Mouse (Mus musculus) hindbrain, embryonic 15.5 days (tissue): ENCODE data around the gene Aif1l. TPM values are rescaled to one million over a fixed set of nuclear protein-coding genes. Genes with fewer than 3 reads are reported as not detected.

Experiments
- ATAC-seq: fragments of 200-750 bp; cut with Nextera tagmentation; 2 replicates; pipeline ENCODE4 v1.8.0; 2017; ENCODE audit warnings: low read depth, moderate number of reproducible peaks, moderate TSS enrichment; ENCODE audit not compliant: low FRiP score
- H3K27ac ChIP-seq: fragments of 300-500 bp; sonication (generic); replicated peaks from 2 replicates; pipeline ENCODE4 v1.5.1; 2015; ENCODE audit warnings: mild to moderate bottlenecking, inconsistent platforms
- H3K27me3 ChIP-seq: fragments of 300-500 bp; sonication (generic); 2 replicates; pipeline ENCODE4 v1.6.1; 2015; ENCODE audit warnings: control low read depth, inconsistent platforms
- H3K36me3 ChIP-seq: fragments of 300-500 bp; sonication (generic); 2 replicates; pipeline ENCODE4 v1.6.1; 2015; ENCODE audit warnings: control low read depth, inconsistent platforms
- H3K4me1 ChIP-seq: fragments of 300-500 bp; sonication (generic); replicated peaks from 2 replicates; pipeline ENCODE4 v1.6.1; 2015; ENCODE audit warnings: control low read depth, inconsistent platforms
- H3K4me2 ChIP-seq: fragments of 300-500 bp; sonication (generic); 2 replicates; pipeline ENCODE4 v1.6.1; 2015; ENCODE audit warnings: moderate library complexity, mild to moderate bottlenecking, inconsistent platforms
- H3K4me3 ChIP-seq: fragments of 300-500 bp; sonication (generic); 2 replicates; pipeline ENCODE4 v1.5.1; 2015; ENCODE audit warnings: mild to moderate bottlenecking, inconsistent platforms
- H3K9ac ChIP-seq: fragments of 300-500 bp; sonication (generic); 2 replicates; pipeline ENCODE4 v1.6.1; 2015; ENCODE audit warnings: inconsistent platforms
- H3K9me3 ChIP-seq: fragments of 300-500 bp; sonication (generic); 2 replicates; pipeline ENCODE4 v1.6.1; 2016; ENCODE audit warnings: control low read depth, inconsistent platforms
- WGBS: fragments of 180-500 bp; shearing (Covaris S2); methylation state at CpG from one replicate; pipeline ENCODE4 v1.1.7; 2015; 5-methylcytosine and 5-hydroxymethylcytosine counted together
- polyA plus RNA-seq: library from polyadenylated mRNA; unstranded; fragments of >200 nt; fragmentation: Nextera tagmentation; extraction: Ambion mirVana; gene quantifications from 2 replicates; pipeline ENCODE4 v1.2.1, GENCODE M21; 2015

Aif1l gene
- polyA plus RNA-seq, 1 experiment from 2014 or later, result 23.5 TPM

DNA sequence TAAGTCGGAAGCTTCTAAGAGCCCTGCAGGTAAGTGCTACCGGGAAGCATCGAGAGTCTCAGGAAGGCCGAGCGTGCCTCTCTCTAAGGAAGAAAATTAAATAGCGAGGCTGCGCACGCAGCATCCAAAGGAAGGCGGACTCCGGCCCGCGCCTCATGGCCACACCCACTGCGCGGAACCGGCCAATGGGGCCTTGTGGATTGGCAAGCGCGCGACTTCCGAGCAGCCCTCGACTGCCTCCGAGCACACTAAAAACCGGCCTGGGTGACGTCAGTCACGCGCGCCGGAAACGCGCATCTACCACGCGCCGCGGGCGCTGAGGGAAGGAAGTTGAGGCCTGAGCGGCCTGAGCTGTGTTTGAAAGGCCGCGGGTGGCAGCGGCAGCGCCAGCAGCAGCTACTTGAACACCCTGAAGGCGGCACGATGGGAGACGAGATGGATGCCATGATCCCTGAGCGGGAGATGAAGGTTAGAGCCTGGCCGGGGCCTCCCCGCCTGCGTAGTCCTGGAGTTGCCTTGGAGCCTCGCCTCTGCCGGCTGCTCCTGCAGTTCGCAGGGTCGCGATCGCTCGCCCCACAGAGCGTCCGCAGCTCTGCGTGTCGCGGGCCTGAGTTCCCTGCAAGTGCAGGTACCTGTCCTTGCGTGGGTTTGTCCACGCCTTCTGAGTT lies 24.3 kb downstream of the Aif1l start, which contains the start of gene Nup214:
Gene Nup214, plus strand, starts transcription at position 296 of the 668 bp plus-strand sequence.
- Histone ChIP-seq H3K9me3 (no peaks in the 10 kb centered on the region), H3K9ac (peak within 1 kb of the TSS; percentile 63), H3K27ac (peak within 1 kb of the TSS; percentile 78), H3K27me3 (no peaks in the 10 kb centered on the region), H3K4me1 (peaks cover 19% of the 10 kb centered on the region), H3K4me2 (peak within 1 kb of the TSS; percentile 87), H3K4me3 (peak within 1 kb of the TSS; percentile 58), H3K36me3 (peaks cover 28% of the 10 kb centered on the region)
- under 1% methylated on average over 60 of the region's 60 CpGs for WGBS
- ATAC-seq, result peak; percentile 99

DNA sequence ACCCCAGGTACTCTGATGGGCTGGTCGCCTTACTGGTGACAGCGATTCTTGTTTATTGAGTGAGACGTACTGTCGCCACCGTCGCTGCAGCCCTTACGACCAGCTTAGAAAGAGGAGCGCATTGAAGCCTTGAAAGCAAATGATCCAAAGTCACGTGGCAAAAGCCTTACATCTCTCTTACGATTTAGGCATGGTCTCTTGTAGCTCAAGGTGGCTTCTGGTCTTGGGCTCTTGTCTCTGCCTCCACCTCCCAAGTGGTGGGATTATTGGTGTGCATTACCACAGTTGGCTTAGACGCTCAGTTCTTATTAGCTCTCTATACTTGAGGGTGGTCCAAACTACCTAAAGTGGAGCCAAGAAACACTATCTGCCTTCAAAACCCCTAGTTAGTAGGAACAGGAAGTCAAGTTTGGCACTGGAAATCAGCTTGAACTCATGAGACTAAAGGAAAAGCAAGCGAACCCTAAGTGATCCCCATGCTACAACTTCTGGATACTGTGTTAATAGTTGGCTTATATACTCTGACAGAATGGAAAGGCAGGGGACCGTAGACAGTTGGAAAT lies 25.0 kb downstream of the Aif1l start:
- peak overlapping the region; percentile 63 for H3K9ac ChIP-seq
- peaks cover 32% of the 10 kb centered on the region for H3K36me3 ChIP-seq
- peak overlapping the region; percentile 74 for H3K27ac ChIP-seq
- peaks cover 19% of the 10 kb centered on the region for H3K4me1 ChIP-seq
- peak overlapping the region; percentile 58 for H3K4me3 ChIP-seq
- H3K9me3 ChIP-seq, result no peaks in the 10 kb centered on the region
- no peaks in the 10 kb centered on the region for H3K27me3 ChIP-seq
- H3K4me2 ChIP-seq, result peak overlapping the region; percentile 87
- ATAC-seq, result no peak
- 12% methylated on average over 13 of the region's 13 CpGs for WGBS

DNA sequence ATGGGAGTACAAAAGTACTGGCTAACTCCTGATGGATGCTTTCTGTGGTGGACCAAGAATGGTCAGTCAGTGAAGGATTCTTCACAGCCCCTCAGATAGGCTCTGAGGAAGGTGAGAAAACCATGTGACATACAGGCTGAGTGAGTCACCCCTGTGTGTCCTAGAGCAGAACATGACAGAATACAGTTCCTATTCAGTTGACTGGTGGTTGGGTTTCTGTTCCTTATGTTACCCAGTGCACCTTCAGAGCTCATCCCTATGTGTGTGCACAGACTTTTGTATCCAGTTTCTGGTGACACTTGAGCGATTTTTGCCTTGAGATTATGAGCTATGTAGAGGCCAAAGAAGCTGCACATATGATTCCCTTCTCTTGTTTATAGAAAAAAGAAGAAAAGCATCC lies 37.8 kb downstream of the Aif1l start:
- H3K27ac ChIP-seq, result no peak overlapping the region
- no peaks in the 10 kb centered on the region for H3K27me3 ChIP-seq
- H3K4me1 ChIP-seq, result no peaks in the 10 kb centered on the region
- no peak for ATAC-seq
- H3K9me3 ChIP-seq, result no peaks in the 10 kb centered on the region
- no peak overlapping the region for H3K4me3 ChIP-seq
- WGBS, result 97% methylated on average over 1 of the region's 1 CpGs
- no peak overlapping the region for H3K9ac ChIP-seq
- peaks cover 89% of the 10 kb centered on the region for H3K36me3 ChIP-seq
- no peak overlapping the region for H3K4me2 ChIP-seq

DNA sequence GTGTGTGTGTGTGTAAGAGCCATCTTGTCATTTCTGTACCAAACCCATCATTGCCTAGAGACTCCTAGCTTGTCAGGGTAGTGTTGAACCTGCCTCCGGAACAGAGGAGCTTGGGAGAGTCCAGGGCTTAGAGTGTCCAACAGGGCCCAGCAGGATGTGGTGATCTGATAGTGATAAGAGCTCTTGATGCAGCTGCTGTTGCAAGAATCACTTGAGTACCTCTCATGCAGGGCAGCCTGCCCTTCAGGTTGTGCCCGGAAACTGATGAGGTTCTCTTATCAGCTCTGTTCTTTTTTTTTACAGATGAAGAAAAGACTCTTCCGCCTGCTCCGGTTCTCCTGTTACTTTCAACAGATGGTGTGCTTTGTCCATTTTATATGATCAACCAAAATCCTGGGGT lies 41.0 kb downstream of the Aif1l start:
- ATAC-seq, result no peak
- H3K27me3 ChIP-seq, result no peaks in the 10 kb centered on the region
- peaks cover 88% of the 10 kb centered on the region for H3K36me3 ChIP-seq
- no peak overlapping the region for H3K4me2 ChIP-seq
- H3K4me1 ChIP-seq, result no peaks in the 10 kb centered on the region
- no peak overlapping the region for H3K27ac ChIP-seq
- 95% methylated on average over 4 of the region's 4 CpGs for WGBS
- H3K9ac ChIP-seq, result no peak overlapping the region
- H3K9me3 ChIP-seq, result no peaks in the 10 kb centered on the region
- no peak overlapping the region for H3K4me3 ChIP-seq

DNA sequence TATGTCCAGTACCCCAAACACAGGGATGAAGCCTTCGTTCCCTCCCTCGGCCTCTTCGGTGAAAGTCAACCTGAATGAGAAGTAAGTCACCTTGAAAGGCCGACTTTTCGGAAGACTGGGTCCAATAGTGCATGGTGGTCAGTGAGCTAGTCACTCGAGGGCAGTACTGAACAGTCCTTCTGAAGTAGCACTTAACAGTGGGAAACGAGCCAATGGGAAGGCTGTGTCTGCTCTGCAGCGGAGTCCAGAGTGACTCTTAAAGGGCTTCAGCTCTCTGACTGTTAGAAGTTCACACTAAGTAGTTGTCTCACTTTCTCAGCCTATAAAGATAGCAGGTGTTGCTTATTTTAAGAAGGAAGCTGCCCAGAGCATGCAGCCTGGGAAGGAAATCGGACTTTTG lies 45.0 kb downstream of the Aif1l start:
- H3K9me3 ChIP-seq, result no peaks in the 10 kb centered on the region
- no peak overlapping the region for H3K4me2 ChIP-seq
- 96% methylated on average over 9 of the region's 9 CpGs for WGBS
- no peak for ATAC-seq
- peaks cover 91% of the 10 kb centered on the region for H3K36me3 ChIP-seq
- H3K27me3 ChIP-seq, result no peaks in the 10 kb centered on the region
- no peak overlapping the region for H3K9ac ChIP-seq
- no peak overlapping the region for H3K27ac ChIP-seq
- no peak overlapping the region for H3K4me3 ChIP-seq
- H3K4me1 ChIP-seq, result no peaks in the 10 kb centered on the region

DNA sequence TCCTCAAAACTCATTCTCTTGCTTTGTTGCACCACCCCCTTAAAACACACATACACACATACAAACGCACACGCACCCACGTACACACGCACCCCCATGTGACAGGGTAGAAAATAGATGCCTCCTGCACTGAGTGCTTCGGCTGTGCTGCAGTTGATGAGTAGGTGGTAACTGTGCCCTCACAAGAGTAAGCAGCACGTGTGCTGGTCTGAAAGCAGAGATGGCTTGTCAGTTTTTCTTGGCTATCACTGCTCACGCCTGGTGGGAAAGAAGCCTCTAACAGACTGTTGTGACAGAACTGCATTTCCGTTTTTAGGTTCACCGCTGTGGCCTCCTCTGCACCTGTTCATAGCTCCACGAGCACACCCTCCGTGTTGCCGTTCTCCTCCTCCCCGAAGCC lies 46.1 kb downstream of the Aif1l start:
- H3K36me3 ChIP-seq, result peaks cover 89% of the 10 kb centered on the region
- H3K9me3 ChIP-seq, result no peaks in the 10 kb centered on the region
- 97% methylated on average over 13 of the region's 13 CpGs for WGBS
- ATAC-seq, result no peak
- no peak overlapping the region for H3K4me3 ChIP-seq
- no peak overlapping the region for H3K4me2 ChIP-seq
- no peaks in the 10 kb centered on the region for H3K4me1 ChIP-seq
- no peak overlapping the region for H3K9ac ChIP-seq
- H3K27me3 ChIP-seq, result no peaks in the 10 kb centered on the region
- no peak overlapping the region for H3K27ac ChIP-seq

DNA sequence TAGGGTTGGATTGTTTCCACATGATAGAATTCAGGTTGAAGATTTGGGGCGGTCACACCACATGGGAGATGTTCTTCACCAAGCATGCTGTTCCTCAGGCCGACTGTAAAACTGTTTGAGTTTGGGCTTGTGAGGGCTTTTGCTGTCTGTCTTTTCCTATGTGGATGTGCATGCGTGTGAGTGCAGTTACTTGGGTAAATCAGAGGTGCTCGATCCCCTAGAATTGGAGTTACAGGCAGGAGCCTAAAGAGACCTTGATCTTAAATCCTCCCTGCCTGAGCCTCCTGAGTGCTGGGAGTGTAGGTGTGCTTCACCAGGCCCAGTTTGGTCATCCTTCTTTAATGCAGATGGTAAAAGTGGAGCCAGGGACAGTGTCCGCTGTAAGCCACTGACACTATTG lies 47.6 kb downstream of the Aif1l start:
- Histone ChIP-seq H3K9me3 (no peaks in the 10 kb centered on the region), H3K4me2 (no peak overlapping the region), H3K27ac (no peak overlapping the region), H3K27me3 (no peaks in the 10 kb centered on the region), H3K4me3 (no peak overlapping the region), H3K9ac (no peak overlapping the region), H3K4me1 (no peaks in the 10 kb centered on the region), H3K36me3 (peaks cover 80% of the 10 kb centered on the region)
- no peak for ATAC-seq
- WGBS, result 96% methylated on average over 5 of the region's 5 CpGs

DNA sequence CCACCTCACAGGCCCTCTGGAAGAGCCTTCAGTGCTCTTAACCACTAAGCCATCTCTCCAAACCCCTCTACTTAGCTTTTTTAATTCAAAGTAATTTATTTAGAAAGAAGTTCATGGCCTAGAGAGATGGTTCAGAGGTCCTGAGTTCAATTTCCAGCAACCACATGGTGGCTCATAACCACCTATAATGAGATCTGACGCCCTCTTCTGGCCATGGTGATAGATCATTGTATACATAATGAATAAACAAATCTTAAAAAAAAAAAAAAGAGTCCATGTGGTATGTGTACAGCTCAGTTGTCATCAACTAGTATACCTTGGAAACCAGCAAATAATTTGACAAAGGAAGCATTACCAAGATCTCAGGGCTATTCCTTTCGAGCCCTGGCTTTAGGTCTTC lies 48.5 kb downstream of the Aif1l start:
- no peak overlapping the region for H3K4me3 ChIP-seq
- 83% methylated on average over 2 of the region's 2 CpGs for WGBS
- H3K4me1 ChIP-seq, result no peaks in the 10 kb centered on the region
- no peak overlapping the region for H3K4me2 ChIP-seq
- H3K36me3 ChIP-seq, result peaks cover 82% of the 10 kb centered on the region
- no peak for ATAC-seq
- no peaks in the 10 kb centered on the region for H3K27me3 ChIP-seq
- no peak overlapping the region for H3K27ac ChIP-seq
- H3K9ac ChIP-seq, result no peak overlapping the region
- no peaks in the 10 kb centered on the region for H3K9me3 ChIP-seq

DNA sequence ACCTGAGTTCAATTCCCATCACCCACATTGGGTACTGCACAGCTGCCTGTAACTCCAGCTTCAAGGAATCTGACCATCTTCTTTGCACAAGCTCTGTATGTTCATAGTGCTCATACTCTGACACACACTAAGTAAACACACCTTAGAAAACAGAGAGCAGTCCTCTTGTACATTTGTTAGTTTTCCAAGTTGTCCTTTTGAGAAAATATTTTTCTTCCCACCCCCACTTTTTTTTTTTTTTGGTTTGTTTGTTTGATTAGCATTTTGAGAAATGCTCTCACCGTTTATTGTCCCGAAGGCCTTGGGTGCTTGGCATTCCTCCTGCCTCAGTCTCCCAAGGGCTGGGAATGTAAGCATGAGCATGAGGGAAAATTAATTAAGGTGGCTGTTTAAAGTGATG lies 58.4 kb downstream of the Aif1l start:
- 92% methylated on average over 2 of the region's 2 CpGs for WGBS
- ATAC-seq, result no peak

DNA sequence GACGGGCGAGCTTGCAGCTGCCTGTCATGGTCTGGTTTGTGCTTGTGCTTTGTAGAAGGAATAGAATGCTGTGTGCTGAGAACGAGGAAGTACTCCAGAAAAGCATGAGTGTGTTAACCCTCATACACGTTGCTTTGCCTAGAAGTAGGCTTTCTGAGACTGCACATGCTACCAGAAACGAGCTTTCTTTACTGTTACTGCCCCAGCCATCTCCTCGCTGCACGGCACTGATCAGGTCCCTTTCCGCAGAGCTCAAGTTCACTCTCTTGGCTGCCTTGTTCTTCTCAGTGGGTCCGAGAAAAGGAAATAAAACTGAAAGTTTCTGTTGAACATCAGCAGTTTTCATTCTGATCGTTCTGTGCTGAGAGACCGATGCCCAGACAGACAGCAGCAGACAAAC lies 58.8 kb downstream of the Aif1l start:
- Histone ChIP-seq H3K4me3 (no peak overlapping the region), H3K27me3 (no peaks in the 10 kb centered on the region), H3K9me3 (no peaks in the 10 kb centered on the region), H3K4me1 (no peaks in the 10 kb centered on the region), H3K27ac (no peak overlapping the region), H3K36me3 (peaks cover 86% of the 10 kb centered on the region), H3K9ac (no peak overlapping the region), H3K4me2 (no peak overlapping the region)
- no peak for ATAC-seq
- 93% methylated on average over 11 of the region's 11 CpGs for WGBS

More for the DNA sequence above, 58.4 kb downstream of the Aif1l start:
- H3K4me1 ChIP-seq, result no peaks in the 10 kb centered on the region
- peaks cover 87% of the 10 kb centered on the region for H3K36me3 ChIP-seq
- H3K27ac ChIP-seq, result no peak overlapping the region
- no peak overlapping the region for H3K9ac ChIP-seq
- no peak overlapping the region for H3K4me3 ChIP-seq
- H3K4me2 ChIP-seq, result no peak overlapping the region
- H3K27me3 ChIP-seq, result no peaks in the 10 kb centered on the region
- H3K9me3 ChIP-seq, result no peaks in the 10 kb centered on the region

DNA sequence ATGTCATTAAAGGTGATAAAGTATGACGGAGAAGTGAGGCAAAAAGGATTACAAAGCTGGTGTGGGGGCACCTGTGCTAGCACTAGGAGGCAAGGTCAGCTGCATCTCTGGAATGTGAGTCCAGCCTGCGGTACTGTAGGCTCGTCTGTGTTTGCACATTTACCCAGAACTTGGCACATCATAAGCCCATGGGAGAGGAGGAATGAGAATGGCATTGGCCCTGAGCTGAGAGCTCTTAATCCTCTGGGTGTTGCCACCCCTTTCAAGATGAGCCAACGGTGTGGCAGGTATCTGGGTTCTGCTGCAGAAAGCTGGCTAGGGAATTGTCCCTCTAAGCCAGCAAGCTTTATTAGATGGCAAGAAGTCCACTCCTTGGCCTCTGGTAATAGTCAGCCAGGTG lies 69.8 kb downstream of the Aif1l start:
- H3K4me1 ChIP-seq, result no peaks in the 10 kb centered on the region
- H3K4me3 ChIP-seq, result no peak overlapping the region
- H3K9ac ChIP-seq, result no peak overlapping the region
- peaks cover 75% of the 10 kb centered on the region for H3K36me3 ChIP-seq
- WGBS, result 89% methylated on average over 4 of the region's 4 CpGs
- H3K4me2 ChIP-seq, result no peak overlapping the region
- ATAC-seq, result no peak
- no peak overlapping the region for H3K27ac ChIP-seq
- H3K27me3 ChIP-seq, result no peaks in the 10 kb centered on the region
- H3K9me3 ChIP-seq, result no peaks in the 10 kb centered on the region

DNA sequence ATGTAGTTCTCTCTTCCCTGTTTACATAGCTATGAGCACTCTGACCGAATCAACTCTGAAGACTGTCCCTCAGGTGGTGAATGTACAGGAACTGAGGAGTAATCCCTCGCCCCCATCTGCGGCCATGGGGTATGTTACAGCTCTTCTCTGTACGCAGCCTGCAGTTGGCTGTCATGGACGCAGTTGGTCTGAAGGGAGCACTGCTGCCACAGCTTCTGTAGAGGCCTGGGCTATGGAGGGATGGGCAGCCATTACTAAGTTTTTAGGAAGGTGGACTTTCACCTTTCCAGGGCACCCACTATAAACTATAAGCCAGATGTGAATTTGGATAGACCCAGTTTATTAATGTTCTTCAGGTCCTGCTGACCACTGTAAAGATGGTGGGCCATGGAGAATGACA lies 70.3 kb downstream of the Aif1l start:
- Histone ChIP-seq H3K9ac (no peak overlapping the region), H3K4me2 (no peak overlapping the region), H3K36me3 (peaks cover 76% of the 10 kb centered on the region), H3K27ac (no peak overlapping the region), H3K4me3 (no peak overlapping the region), H3K4me1 (no peaks in the 10 kb centered on the region), H3K9me3 (no peaks in the 10 kb centered on the region), H3K27me3 (no peaks in the 10 kb centered on the region)
- ATAC-seq, result no peak
- WGBS, result 98% methylated on average over 5 of the region's 5 CpGs
